Comparison of ENCODE assay signal across 27 mouse cellular contexts in genomic region chr2:156894496-156895265, GRCm38 (mm10). TPM values are rescaled to one million over a fixed set of nuclear protein-coding genes. Genes with fewer than 3 reads are reported as not detected.
A peak's percentile ranks its signal among the peaks of the same experiment; 100 is the strongest.
DNase-seq lines count a peak whose midpoint lies in the region; ATAC-seq and TF ChIP-seq lines count a peak whose summit lies in the region.
"Had no signal": no experiment of that assay in that cellular context is flagged by ENCODE, and none has a peak within 500 bp of the region (broad histone marks: within the 10 kb centered on the region; RNA-seq: fewer than 3 reads in every experiment).

No protein-coding gene starts in this region.

- no peak for TF ChIP-seq EP300 in MEL (IDR thresholded peaks at IDR 0.05; ENCODE audit: low read depth in 1 of 2, low read length in 2 of 2)

- DNase-seq in kidney, adult 9 months: peak; percentile 25
- peak; percentile 44 for DNase-seq in MEL (ENCODE audit: low read depth, low spot score)
- no peak for DNase-seq in liver, embryonic 13.5 days
- no peak for DNase-seq in limb, embryonic 10.5 days (ENCODE audit: low spot score)
- DNase-seq: adrenal gland, postnatal 25 days; cerebellum, adult 18-20 months; cerebellum, postnatal 25 days; gastrocnemius, postnatal 10 days; heart, postnatal 10 days; layer of hippocampus, adult 9-11 months; lung, embryonic 14.5 days; lung, postnatal 36 days; right cerebral cortex, postnatal 25 days; thymus, postnatal 14 days had no signal

- TF ChIP-seq POLR2A in MEL (IDR thresholded peaks at IDR 0.05; ENCODE audit: control insufficient read depth in 1 of 2, insufficient read depth in 1 of 2, low read depth in 1 of 2, low read length in 2 of 2, poor library complexity in 1 of 2): no peak

- H3K9ac ChIP-seq in intestine, embryonic 15.5 days: no peak overlapping the region
- no peak overlapping the region for H3K9ac ChIP-seq in intestine, embryonic 16.5 days (ENCODE audit: low read depth, low read length)
- no peak overlapping the region for H3K9ac ChIP-seq in kidney, embryonic 16.5 days (replicated peaks; ENCODE audit: low read length)
- no peak overlapping the region for H3K9ac ChIP-seq in MEL (ENCODE audit: control insufficient read depth, low read depth, low read length, poor library complexity, severe bottlenecking)
- no peak overlapping the region for H3K9ac ChIP-seq in liver, embryonic 13.5 days
- H3K9ac ChIP-seq: embryonic facial prominence, embryonic 15.5 days; forebrain, embryonic 13.5 days; heart, embryonic 13.5 days; hindbrain, embryonic 14.5 days; lung, embryonic 14.5 days; midbrain, embryonic 13.5 days; stomach, embryonic 15.5 days had no signal

- no peak overlapping the region for H3K4me2 ChIP-seq in intestine, embryonic 15.5 days (replicated peaks)
- no peak overlapping the region for H3K4me2 ChIP-seq in intestine, embryonic 16.5 days (ENCODE audit: low read depth, low read length)
- no peak overlapping the region for H3K4me2 ChIP-seq in kidney, embryonic 16.5 days (replicated peaks; ENCODE audit: low read depth, low read length)
- H3K4me2 ChIP-seq in liver, embryonic 13.5 days: no peak overlapping the region
- H3K4me2 ChIP-seq: embryonic facial prominence, embryonic 15.5 days; forebrain, embryonic 13.5 days; heart, embryonic 13.5 days; hindbrain, embryonic 14.5 days; lung, embryonic 14.5 days; midbrain, embryonic 13.5 days; stomach, embryonic 15.5 days had no signal

- H3K9me3 ChIP-seq in intestine, embryonic 15.5 days: no peaks in the 10 kb centered on the region
- H3K9me3 ChIP-seq in intestine, embryonic 16.5 days (ENCODE audit: control insufficient read depth, low read length): no peaks in the 10 kb centered on the region
- no peaks in the 10 kb centered on the region for H3K9me3 ChIP-seq in kidney, embryonic 16.5 days (ENCODE audit: low read length)
- no peaks in the 10 kb centered on the region for H3K9me3 ChIP-seq in MEL (replicated peaks; ENCODE audit: insufficient read depth, low read length)
- H3K9me3 ChIP-seq in liver, embryonic 13.5 days (replicated peaks): no peaks in the 10 kb centered on the region
- H3K9me3 ChIP-seq in limb, embryonic 10.5 days (replicated peaks): no peaks in the 10 kb centered on the region
- H3K9me3 ChIP-seq: embryonic facial prominence, embryonic 10.5 days; embryonic facial prominence, embryonic 15.5 days; forebrain, embryonic 13.5 days; heart, embryonic 13.5 days; megakaryocyte, embryonic 14.5 days; midbrain, embryonic 13.5 days; stomach, embryonic 15.5 days had no signal

- TF ChIP-seq RAD21 in MEL (IDR thresholded peaks at IDR 0.05; ENCODE audit: low read depth, low read length): no peak

- no peaks in the 10 kb centered on the region for H3K36me3 ChIP-seq in intestine, embryonic 15.5 days
- no peaks in the 10 kb centered on the region for H3K36me3 ChIP-seq in intestine, embryonic 16.5 days (ENCODE audit: control insufficient read depth, insufficient read depth, low read length)
- H3K36me3 ChIP-seq in kidney, embryonic 16.5 days (ENCODE audit: insufficient read depth, low read length): no peaks in the 10 kb centered on the region
- H3K36me3 ChIP-seq in MEL (ENCODE audit: control insufficient read depth in 1 of 2, insufficient read depth in 2 of 2, low read length in 2 of 2): peaks cover 0 to 8% of the 10 kb centered on the region in 2 experiments; a peak in 2 of 4 replicates
- no peaks in the 10 kb centered on the region for H3K36me3 ChIP-seq in liver, embryonic 13.5 days
- no peaks in the 10 kb centered on the region for H3K36me3 ChIP-seq in limb, embryonic 10.5 days
- H3K36me3 ChIP-seq: embryonic facial prominence, embryonic 10.5 days; embryonic facial prominence, embryonic 15.5 days; heart, embryonic 13.5 days; midbrain, embryonic 13.5 days; stomach, embryonic 15.5 days had no signal

- H3K79me2 ChIP-seq in MEL (ENCODE audit: control insufficient read depth, insufficient read depth, low read length, poor library complexity): no peaks in the 10 kb centered on the region

- 59% methylated on average over 15 of the region's 15 CpGs for WGBS in intestine, embryonic 15.5 days
- WGBS in intestine, embryonic 16.5 days: 58% methylated on average over 15 of the region's 15 CpGs
- 65% methylated on average over 15 of the region's 15 CpGs for WGBS in kidney, embryonic 16.5 days
- WGBS in liver, embryonic 13.5 days (ENCODE audit: insufficient replicate concordance): 54% methylated on average over 15 of the region's 15 CpGs
- WGBS in limb, embryonic 10.5 days: 87% methylated on average over 15 of the region's 15 CpGs

- H3K4me3 ChIP-seq in intestine, embryonic 15.5 days (replicated peaks): no peak overlapping the region
- H3K4me3 ChIP-seq in intestine, embryonic 16.5 days (ENCODE audit: low read length): no peak overlapping the region
- H3K4me3 ChIP-seq in kidney, embryonic 16.5 days (ENCODE audit: low read length): no peak overlapping the region
- H3K4me3 ChIP-seq in MEL (ENCODE audit: control insufficient read depth in 1 of 2, insufficient read depth in 1 of 2, low read depth in 2 of 2, low read length in 2 of 2): no peak overlapping the region
- no peak overlapping the region for H3K4me3 ChIP-seq in liver, embryonic 13.5 days (replicated peaks)
- no peak overlapping the region for H3K4me3 ChIP-seq in limb, embryonic 10.5 days
- H3K4me3 ChIP-seq: embryonic facial prominence, embryonic 10.5 days; embryonic facial prominence, embryonic 15.5 days; forebrain, embryonic 13.5 days; heart, embryonic 13.5 days; megakaryocyte, embryonic 14.5 days; midbrain, embryonic 13.5 days; stomach, embryonic 15.5 days had no signal

- no peak for TF ChIP-seq CTCF in MEL (IDR thresholded peaks at IDR 0.05 in 2 of 3, conservative IDR thresholded peaks at IDR 0.05 in 1 of 3; ENCODE audit: control insufficient read depth in 1 of 3, insufficient read depth in 1 of 3, low read depth in 2 of 3, low read length in 3 of 3, poor library complexity in 1 of 3, severe bottlenecking in 1 of 3)

- no peak overlapping the region for H3K27ac ChIP-seq in intestine, embryonic 15.5 days
- H3K27ac ChIP-seq in intestine, embryonic 16.5 days (ENCODE audit: low read length): no peak overlapping the region
- no peak overlapping the region for H3K27ac ChIP-seq in kidney, embryonic 16.5 days (ENCODE audit: low read length)
- H3K27ac ChIP-seq in MEL (ENCODE audit: control insufficient read depth, low read depth, low read length): no peak overlapping the region
- no peak overlapping the region for H3K27ac ChIP-seq in liver, embryonic 13.5 days
- H3K27ac ChIP-seq in limb, embryonic 10.5 days: no peak overlapping the region
- H3K27ac ChIP-seq: embryonic facial prominence, embryonic 10.5 days; embryonic facial prominence, embryonic 15.5 days; forebrain, embryonic 13.5 days; heart, embryonic 13.5 days; hindbrain, embryonic 14.5 days; midbrain, embryonic 13.5 days; stomach, embryonic 15.5 days had no signal

- H3K27me3 ChIP-seq in intestine, embryonic 15.5 days (replicated peaks): no peaks in the 10 kb centered on the region
- no peaks in the 10 kb centered on the region for H3K27me3 ChIP-seq in intestine, embryonic 16.5 days (replicated peaks; ENCODE audit: control insufficient read depth, insufficient read depth, low read length)
- no peaks in the 10 kb centered on the region for H3K27me3 ChIP-seq in kidney, embryonic 16.5 days (ENCODE audit: insufficient read depth, low read length)
- no peaks in the 10 kb centered on the region; a peak in 1 of 4 replicates for H3K27me3 ChIP-seq in MEL (ENCODE audit: control insufficient read depth in 1 of 2, insufficient read depth in 2 of 2, low read length in 2 of 2)
- no peaks in the 10 kb centered on the region for H3K27me3 ChIP-seq in liver, embryonic 13.5 days
- no peaks in the 10 kb centered on the region for H3K27me3 ChIP-seq in limb, embryonic 10.5 days (ENCODE audit: low read depth, poor library complexity, severe bottlenecking)
- H3K27me3 ChIP-seq: embryonic facial prominence, embryonic 15.5 days; forebrain, embryonic 13.5 days; midbrain, embryonic 13.5 days; stomach, embryonic 15.5 days had no signal

- 0 out of 2 replicates have a peak, but pooled peaks cover 2% of the 10 kb centered on the region for H3K4me1 ChIP-seq in intestine, embryonic 15.5 days (replicated peaks)
- no peaks in the 10 kb centered on the region; the same call in 1 of the 2 replicates for H3K4me1 ChIP-seq in intestine, embryonic 16.5 days (ENCODE audit: control insufficient read depth, insufficient read depth, low read length)
- no peaks in the 10 kb centered on the region for H3K4me1 ChIP-seq in kidney, embryonic 16.5 days (ENCODE audit: insufficient read depth, low read length)
- H3K4me1 ChIP-seq in MEL (ENCODE audit: control insufficient read depth in 1 of 2, insufficient read depth in 2 of 2, low read length in 2 of 2): peaks cover 0 to 10% of the 10 kb centered on the region in 2 experiments; a peak in 2 of 4 replicates
- H3K4me1 ChIP-seq in liver, embryonic 13.5 days (replicated peaks): peaks cover 46% of the 10 kb centered on the region
- H3K4me1 ChIP-seq in limb, embryonic 10.5 days: peaks cover 6% of the 10 kb centered on the region; the same call in 1 of the 2 replicates
- H3K4me1 ChIP-seq: embryonic facial prominence, embryonic 15.5 days; stomach, embryonic 15.5 days had no signal

- peak; percentile 51; the same call in 1 of the 2 replicates for ATAC-seq in intestine, embryonic 15.5 days
- no peak for ATAC-seq in intestine, embryonic 16.5 days
- ATAC-seq in kidney, embryonic 16.5 days (ENCODE audit: low FRiP score, low TSS enrichment): no peak
- ATAC-seq in liver, embryonic 13.5 days (ENCODE audit: low read depth): 0 out of 2 replicates have a peak, but pooled peaks have one; percentile 39
- ATAC-seq in CD4-positive, CD25-positive, alpha-beta regulatory T cell, adult 4 months: no peak
- ATAC-seq: forebrain, embryonic 13.5 days; midbrain, embryonic 13.5 days had no signal

RNA-seq across cellular contexts. Expression of gene Sla2, which starts 7.7 kb away (rescaled TPM):
- 0.53 and 0.66 TPM in 2 replicates for polyA plus RNA-seq in intestine, embryonic 15.5 days (2015; fragmentation: Nextera tagmentation; extraction: Ambion mirVana)
- polyA plus RNA-seq in intestine, embryonic 16.5 days (2015; fragmentation: Nextera tagmentation; extraction: Ambion mirVana): 0.54 and 0.71 TPM in 2 replicates
- 0.14 and 0.36 TPM in 2 replicates for polyA plus RNA-seq in kidney, embryonic 16.5 days (2015; fragmentation: Nextera tagmentation; extraction: Ambion mirVana)
- total RNA-seq in MEL (2012; rRNA removed): 7.7 and 9.0 TPM in 2 replicates
- polyA plus RNA-seq in MEL (2012; ENCODE audit: insufficient read depth in 1 of 2, insufficient read length in 2 of 2, low read depth in 1 of 2, low replicate concordance in 2 of 2, missing spikeins in 1 of 2): under 1 TPM in 1 of 2 experiments, not detected in 1; 0.40 TPM
- polyA plus RNA-seq in liver, embryonic 13.5 days (2015; fragmentation: Nextera tagmentation; extraction: Ambion mirVana): 3.1 and 3.3 TPM in 2 replicates
- 10 to 100 TPM; 68.5 to 86.7 TPM for polyA plus RNA-seq in CD4-positive, CD25-positive, alpha-beta regulatory T cell, adult 4 months (2017; shearing (Covaris generic))
- 0.45 and 0.58 TPM in 2 replicates for polyA plus RNA-seq in limb, embryonic 10.5 days (2016; fragmentation: Nextera tagmentation; extraction: Ambion mirVana)
- total RNA-seq: adrenal gland, postnatal 25 days; gastrocnemius, postnatal 10 days; left cerebral cortex, postnatal 10 days had no signal

RNA-seq across cellular contexts. Expression of gene Rab5if, which starts 31.8 kb away (rescaled TPM):
- 304 and 311 TPM in 2 replicates for polyA plus RNA-seq in intestine, embryonic 15.5 days (2015; fragmentation: Nextera tagmentation; extraction: Ambion mirVana)
- 295 and 299 TPM in 2 replicates for polyA plus RNA-seq in intestine, embryonic 16.5 days (2015; fragmentation: Nextera tagmentation; extraction: Ambion mirVana)
- polyA plus RNA-seq in kidney, embryonic 16.5 days (2015; fragmentation: Nextera tagmentation; extraction: Ambion mirVana): 167 and 168 TPM in 2 replicates
- total RNA-seq in MEL (2012; rRNA removed): 211 and 226 TPM in 2 replicates
- 100 to 1,000 TPM; 263 to 315 TPM for polyA plus RNA-seq in MEL (2012; ENCODE audit: insufficient read depth in 1 of 2, insufficient read length in 2 of 2, low read depth in 1 of 2, low replicate concordance in 2 of 2, missing spikeins in 1 of 2)
- polyA plus RNA-seq in liver, embryonic 13.5 days (2015; fragmentation: Nextera tagmentation; extraction: Ambion mirVana): 204 and 210 TPM in 2 replicates
- 1 to 10 TPM; 5.1 to 5.4 TPM for polyA plus RNA-seq in CD4-positive, CD25-positive, alpha-beta regulatory T cell, adult 4 months (2017; shearing (Covaris generic))
- 182 and 204 TPM in 2 replicates for polyA plus RNA-seq in limb, embryonic 10.5 days (2016; fragmentation: Nextera tagmentation; extraction: Ambion mirVana)

RNA-seq across cellular contexts. Expression of gene 4930518I15Rik, which starts 36.9 kb away (rescaled TPM):
- polyA plus RNA-seq in intestine, embryonic 15.5 days (2015; fragmentation: Nextera tagmentation; extraction: Ambion mirVana): 5.3 and 6.7 TPM in 2 replicates
- polyA plus RNA-seq in intestine, embryonic 16.5 days (2015; fragmentation: Nextera tagmentation; extraction: Ambion mirVana): 5.1 and 5.3 TPM in 2 replicates
- 8.0 and 9.9 TPM in 2 replicates for polyA plus RNA-seq in kidney, embryonic 16.5 days (2015; fragmentation: Nextera tagmentation; extraction: Ambion mirVana)
- total RNA-seq in MEL (2012; rRNA removed): 0.23 TPM in 1 of 2 replicates, not detected in the other
- under 1 TPM in 1 of 2 experiments, not detected in 1; 0.60 TPM for polyA plus RNA-seq in MEL (2012; ENCODE audit: insufficient read depth in 1 of 2, insufficient read length in 2 of 2, low read depth in 1 of 2, low replicate concordance in 2 of 2, missing spikeins in 1 of 2)
- 1.6 and 2.0 TPM in 2 replicates for polyA plus RNA-seq in liver, embryonic 13.5 days (2015; fragmentation: Nextera tagmentation; extraction: Ambion mirVana)
- polyA plus RNA-seq in CD4-positive, CD25-positive, alpha-beta regulatory T cell, adult 4 months (2017; shearing (Covaris generic)): 10 to 100 TPM; 25.0 to 27.3 TPM
- 9.4 and 10.7 TPM in 2 replicates for polyA plus RNA-seq in limb, embryonic 10.5 days (2016; fragmentation: Nextera tagmentation; extraction: Ambion mirVana)

RNA-seq across cellular contexts. Expression of gene Tgif2, which starts 54.9 kb away (rescaled TPM):
- polyA plus RNA-seq in intestine, embryonic 15.5 days (2015; fragmentation: Nextera tagmentation; extraction: Ambion mirVana): 34.3 and 38.3 TPM in 2 replicates
- 28.3 and 28.6 TPM in 2 replicates for polyA plus RNA-seq in intestine, embryonic 16.5 days (2015; fragmentation: Nextera tagmentation; extraction: Ambion mirVana)
- polyA plus RNA-seq in kidney, embryonic 16.5 days (2015; fragmentation: Nextera tagmentation; extraction: Ambion mirVana): 69.5 and 71.1 TPM in 2 replicates
- 15.2 and 16.9 TPM in 2 replicates for total RNA-seq in MEL (2012; rRNA removed)
- polyA plus RNA-seq in MEL (2012; ENCODE audit: insufficient read depth in 1 of 2, insufficient read length in 2 of 2, low read depth in 1 of 2, low replicate concordance in 2 of 2, missing spikeins in 1 of 2): 10 to 100 TPM in 1 of 2 experiments, not detected in 1; 43.3 TPM
- 7.2 and 9.0 TPM in 2 replicates for polyA plus RNA-seq in liver, embryonic 13.5 days (2015; fragmentation: Nextera tagmentation; extraction: Ambion mirVana)
- polyA plus RNA-seq in CD4-positive, CD25-positive, alpha-beta regulatory T cell, adult 4 months (2017; shearing (Covaris generic)): 10 to 100 TPM; 10.4 to 14.6 TPM
- polyA plus RNA-seq in limb, embryonic 10.5 days (2016; fragmentation: Nextera tagmentation; extraction: Ambion mirVana): 104 and 109 TPM in 2 replicates

Comparison
In these comparisons a context has a peak if more than half of its experiments do, and no peak if none do; other contexts are left out.
1. ATAC-seq: peak in intestine, embryonic 15.5 days (single experiment) and liver, embryonic 13.5 days (single experiment); none in intestine, embryonic 16.5 days (single experiment), kidney, embryonic 16.5 days (single experiment) and CD4-positive, CD25-positive, alpha-beta regulatory T cell, adult 4 months (single experiment).
2. DNase-seq: peak in kidney, adult 9 months (single experiment) and MEL (single experiment); none in liver, embryonic 13.5 days (single experiment) and limb, embryonic 10.5 days (single experiment).
3. RNA of gene Sla2, which starts 7.7 kb away (polyA plus RNA-seq): 68.5 to 86.7 TPM in CD4-positive, CD25-positive, alpha-beta regulatory T cell, adult 4 months; 3.1 to 3.3 TPM in liver, embryonic 13.5 days, 0.54 to 0.71 TPM in intestine, embryonic 16.5 days, 0.53 to 0.66 TPM in intestine, embryonic 15.5 days, 0.45 to 0.58 TPM in limb, embryonic 10.5 days, 0.40 TPM in MEL and 0.14 to 0.36 TPM in kidney, embryonic 16.5 days; every median in the first group is over 10 times any median in the second.
4. RNA of gene Rab5if, which starts 31.8 kb away (polyA plus RNA-seq): 263 to 315 TPM in MEL, 304 to 311 TPM in intestine, embryonic 15.5 days, 295 to 299 TPM in intestine, embryonic 16.5 days, 204 to 210 TPM in liver, embryonic 13.5 days, 182 to 204 TPM in limb, embryonic 10.5 days and 167 to 168 TPM in kidney, embryonic 16.5 days; 5.1 to 5.4 TPM in CD4-positive, CD25-positive, alpha-beta regulatory T cell, adult 4 months; every median in the first group is over 10 times any median in the second.